Mouse (Mus musculus) cerebellum, postnatal 36 days (tissue): ENCODE results near the gene Cfap97.
A peak's percentile ranks its signal among the peaks of the same experiment; 100 is the strongest.
"Not testable (repeated sequence)": the region's sequence is repeated elsewhere in the genome, so short reads cannot be mapped to it uniquely, and the experiment has no call there.

Source experiments
- DNase-seq, 2 experiments: peaks; one replicate each; pipeline ENCODE4 v3.0.0; 2021 to 2022; ENCODE audit warnings: mixed read lengths in 2 of 2

Gene Cfap97

DNA sequence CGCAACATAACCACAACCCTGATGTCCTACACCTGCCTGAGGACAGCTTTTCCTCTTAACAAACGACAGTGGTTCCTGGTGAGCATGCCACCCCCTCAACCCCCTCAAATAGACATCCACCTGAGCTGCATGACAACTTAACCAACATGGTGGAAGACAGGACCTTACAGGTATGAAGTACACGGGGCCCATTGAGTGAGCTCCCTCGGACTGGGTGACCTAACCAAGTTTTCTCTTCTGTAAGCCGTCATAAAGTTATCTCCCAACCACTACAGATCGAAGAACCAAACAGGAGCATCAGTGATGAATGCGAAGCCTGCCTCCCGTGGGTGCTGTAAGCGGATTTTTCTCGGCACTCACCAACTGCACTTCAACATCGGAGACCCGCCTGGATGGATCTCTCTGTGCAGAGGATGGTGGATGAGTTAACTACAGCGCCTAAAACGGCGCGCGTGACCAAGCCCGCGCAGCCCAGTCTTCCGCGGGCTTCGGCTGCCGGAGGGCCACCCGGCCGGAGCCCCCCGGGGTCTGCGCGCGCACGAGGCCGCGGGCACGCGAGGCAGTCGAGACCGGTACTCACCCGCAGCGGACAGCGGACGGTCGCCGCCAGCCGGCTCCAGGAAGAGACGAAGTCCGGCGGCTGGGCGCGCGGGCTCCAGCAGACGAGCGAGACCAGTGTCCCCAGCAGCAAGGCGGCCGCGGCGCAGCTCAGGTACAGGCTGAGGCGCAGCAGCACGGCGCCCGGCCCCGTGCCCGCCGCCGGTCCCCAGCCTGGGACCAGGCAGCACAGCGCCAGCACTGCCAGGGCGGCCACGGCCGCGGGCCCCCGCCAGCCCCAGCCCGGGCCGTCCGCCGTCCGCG, at the start of gene Cfap97:
Gene Cfap97, plus strand, starts transcription at position 570 of the 861 bp plus-strand sequence.
- peak; percentile 64 to 65 for DNase-seq

DNA sequence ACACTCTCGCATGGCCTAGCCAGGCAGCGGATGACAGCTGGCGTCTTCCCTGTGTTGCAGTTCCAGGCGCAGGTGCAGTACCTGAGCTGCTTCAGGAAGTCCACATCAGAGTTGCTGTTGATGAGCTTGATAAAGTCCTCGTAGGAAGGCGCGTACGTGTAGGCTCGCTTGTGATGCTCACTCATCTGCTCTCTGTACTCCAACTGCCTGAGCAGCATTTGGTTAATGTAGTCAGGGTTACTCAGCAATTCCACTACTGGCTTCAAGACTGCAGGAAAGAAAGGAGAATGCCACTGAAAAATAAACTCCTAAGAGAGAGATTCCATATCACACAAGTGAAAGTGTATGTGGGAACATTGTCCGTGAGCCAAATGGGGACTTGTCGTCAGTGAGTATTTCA, 48.1 kb upstream of the Cfap97 start:
- no peak for DNase-seq

DNA sequence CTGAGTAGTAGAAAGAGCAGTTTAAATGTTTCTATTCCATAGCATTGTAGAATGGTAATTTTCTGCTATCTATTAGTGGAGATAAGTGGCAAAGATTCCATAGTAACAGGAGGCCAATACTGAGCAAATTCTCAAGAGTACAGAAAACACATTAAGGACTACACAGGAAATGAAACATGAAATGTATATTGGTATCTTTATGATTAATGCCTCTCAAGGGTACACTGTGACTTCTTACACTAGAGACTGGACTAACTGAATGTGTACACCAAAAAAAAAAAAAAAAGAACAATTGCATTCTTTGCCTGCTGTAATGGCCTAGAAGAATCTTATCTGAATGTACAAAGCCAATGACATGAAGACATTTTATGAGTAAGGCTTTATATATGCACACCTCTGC, 43.9 kb upstream of the Cfap97 start:
- no peak for DNase-seq

DNA sequence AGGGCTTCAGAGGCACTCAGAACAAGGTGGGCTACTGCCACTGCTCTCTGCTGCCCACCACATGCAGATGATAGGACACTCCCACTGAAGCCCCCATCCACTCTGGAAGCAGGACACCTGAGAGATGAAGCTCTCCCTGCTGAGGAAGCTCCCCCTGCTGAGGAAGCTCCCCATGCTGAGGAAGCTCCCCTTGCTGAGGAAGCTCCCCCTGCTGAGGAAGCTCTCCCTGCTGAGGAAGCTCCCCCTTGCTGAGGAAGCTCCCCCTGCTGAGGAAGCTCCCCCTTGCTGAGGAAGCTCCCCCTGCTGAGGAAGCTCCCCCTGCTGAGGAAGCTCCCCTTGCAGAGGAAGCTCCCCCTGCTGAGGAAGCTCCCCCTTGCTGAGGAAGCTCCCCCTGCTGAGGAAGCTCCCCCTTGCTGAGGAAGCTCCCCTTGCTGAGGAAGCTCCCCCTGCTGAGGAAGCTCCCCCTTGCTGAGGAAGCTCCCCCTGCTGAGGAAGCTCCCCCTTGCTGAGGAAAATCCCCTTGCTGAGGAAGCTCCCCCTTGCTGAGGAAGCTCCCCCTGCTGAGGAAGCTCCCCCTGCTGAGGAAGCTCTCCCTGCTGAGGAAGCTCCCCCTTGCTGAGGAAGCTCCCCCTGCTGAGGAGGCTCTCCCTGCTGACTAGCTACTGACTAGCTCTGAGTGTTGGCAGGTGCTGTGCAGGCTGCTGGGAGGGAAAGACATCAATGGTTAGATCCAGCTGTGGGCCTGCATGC, 38.0 kb upstream of the Cfap97 start:
- DNase-seq = not testable (repeated sequence)

DNA sequence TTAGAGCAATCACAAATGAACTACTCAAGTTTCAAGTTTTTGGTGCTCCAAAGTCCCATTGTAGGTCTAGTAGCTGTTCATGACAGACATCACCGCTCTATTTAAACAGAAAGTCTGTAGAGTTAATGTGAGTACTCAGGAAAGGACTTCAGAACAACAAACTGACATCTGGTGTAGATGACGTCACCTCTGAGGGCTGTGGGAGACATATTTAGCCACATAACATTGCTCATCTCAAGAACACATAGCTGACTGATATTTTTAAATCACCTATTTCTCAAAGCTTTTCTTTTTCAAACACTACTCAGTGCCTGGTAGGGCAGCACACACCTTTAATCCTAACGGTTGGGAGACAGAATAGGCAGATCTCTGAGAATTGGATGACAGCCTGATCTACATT, 34.4 kb upstream of the Cfap97 start:
- no peak for DNase-seq

DNA sequence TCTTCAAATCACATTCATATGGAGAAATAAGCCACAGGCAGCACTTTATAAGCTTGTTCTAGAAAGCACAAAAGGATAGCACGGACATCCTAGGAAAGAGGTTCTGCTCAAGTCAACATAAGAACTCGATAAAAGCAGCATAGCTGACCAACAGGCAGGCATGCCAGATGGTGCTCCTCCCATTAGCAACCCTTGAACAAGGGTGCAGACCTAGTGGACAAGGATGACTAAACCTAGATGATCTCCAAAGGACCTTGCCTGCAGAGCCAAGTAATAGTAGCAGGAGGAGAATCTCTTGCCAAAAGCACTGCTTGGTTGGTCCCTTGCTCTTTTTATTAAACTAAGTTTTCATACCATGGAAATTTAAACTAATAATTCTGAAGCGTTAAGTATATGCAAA, 32.4 kb upstream of the Cfap97 start:
- no peak for DNase-seq

DNA sequence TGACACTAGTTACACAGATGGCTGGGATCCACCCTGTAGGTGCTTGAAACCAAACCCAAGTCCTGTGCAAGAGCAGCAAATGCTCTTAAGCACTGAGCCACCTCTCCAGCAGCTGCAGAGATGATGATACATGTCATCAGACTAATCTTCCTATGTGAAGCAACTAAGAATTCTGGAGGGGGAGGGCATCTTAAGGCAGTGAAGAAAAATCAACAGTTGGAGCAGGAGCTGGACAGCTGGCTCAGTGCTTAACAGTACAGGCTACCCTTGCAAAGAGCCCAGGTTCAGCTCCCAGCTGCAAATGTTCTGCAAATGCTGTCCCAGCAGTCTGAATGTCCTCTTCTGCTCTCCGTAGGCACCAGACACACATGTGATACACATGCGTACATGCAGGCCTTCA, 29.1 kb upstream of the Cfap97 start:
- DNase-seq = no peak

DNA sequence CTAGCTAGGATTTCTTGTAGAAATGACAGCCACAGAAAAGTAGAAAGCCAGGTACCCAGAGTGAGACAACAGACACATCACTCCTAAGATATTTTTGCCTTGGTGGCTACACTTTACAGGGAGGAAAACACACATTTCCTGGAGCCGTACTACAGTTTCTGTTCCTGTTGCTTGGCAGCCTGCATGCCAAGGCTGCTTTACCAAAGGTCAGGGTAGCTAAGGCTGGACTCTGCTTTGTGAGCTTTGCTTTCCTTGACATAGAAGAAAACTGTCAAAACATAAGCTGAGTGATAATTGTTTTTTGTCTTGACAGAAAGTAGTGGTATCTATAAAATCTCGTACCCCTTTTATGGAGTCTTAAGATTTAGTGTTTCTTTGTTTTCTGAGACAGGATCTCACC, 21.1 kb upstream of the Cfap97 start:
- no peak for DNase-seq

DNA sequence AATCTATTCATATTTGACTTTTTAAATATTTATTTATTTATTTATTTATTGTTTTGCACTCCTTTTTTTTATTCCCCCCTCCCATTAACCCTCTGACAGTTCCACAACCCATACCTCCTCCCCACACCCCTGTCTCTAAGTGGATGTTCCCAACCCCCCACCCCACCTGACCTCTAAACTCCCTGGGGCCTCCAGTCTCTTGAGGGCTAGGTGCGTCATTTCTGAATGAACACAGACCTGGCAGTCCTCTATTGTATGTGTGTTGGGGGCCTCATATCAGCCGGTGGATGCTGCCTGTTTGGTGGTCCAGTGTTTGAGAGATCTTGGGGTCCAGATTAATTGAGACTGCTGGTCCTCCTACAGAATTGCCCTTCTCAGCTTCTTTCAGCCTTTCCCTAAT, 16.0 kb upstream of the Cfap97 start:
- DNase-seq = not testable (repeated sequence)

DNA sequence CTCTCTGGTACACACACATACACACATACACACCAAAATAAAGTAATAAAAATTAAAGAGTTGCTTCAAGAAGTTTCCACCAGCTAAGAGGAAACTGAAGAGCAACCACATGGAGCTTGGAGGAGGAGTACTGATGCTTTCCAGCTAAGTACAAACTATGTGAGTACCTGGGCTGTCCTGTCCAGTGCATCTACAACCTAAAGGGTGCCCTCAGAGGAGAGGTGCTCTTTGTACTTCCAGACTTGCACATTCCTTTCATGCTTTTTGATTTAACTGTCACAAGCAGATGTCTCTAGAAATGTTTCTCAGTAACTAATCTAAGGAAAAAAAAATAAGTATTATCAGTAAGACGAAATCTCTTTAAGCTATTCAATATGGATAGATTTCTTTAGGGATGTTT, 14.2 kb upstream of the Cfap97 start:
- DNase-seq = no peak

DNA sequence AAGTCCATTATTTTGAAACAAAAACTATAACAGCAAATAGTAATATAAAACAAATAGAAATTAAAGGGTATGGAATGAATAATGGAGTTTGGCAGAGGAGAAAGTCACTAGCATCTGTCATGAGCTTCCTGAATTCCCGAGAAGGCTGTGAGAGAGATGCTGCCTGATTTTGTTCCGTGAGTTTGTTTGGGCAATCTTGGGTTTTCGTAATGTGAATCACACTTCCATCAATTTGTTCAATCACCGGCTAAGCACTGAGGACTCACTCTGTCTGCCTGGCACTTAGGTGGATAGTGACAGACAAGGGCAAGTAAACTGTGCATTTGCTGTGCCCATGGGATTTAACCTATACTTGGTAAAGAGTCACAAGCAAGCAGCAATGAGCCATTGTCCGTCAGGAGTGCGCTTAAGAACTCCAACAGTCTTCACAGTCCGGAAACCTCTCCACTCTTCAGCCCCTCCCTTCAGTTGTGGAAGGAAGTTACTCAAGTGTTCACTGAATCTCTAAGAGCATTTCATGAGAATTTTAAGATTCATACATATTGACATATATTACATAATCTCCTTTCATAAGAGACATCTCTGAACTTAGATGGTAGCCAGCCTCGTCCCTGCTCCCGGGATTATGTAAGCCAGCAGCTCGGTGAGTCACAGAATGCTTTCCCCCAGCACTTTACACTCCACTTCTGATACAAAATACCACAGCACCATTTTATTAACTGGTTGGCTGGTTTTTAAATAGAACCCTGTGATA, 13.6 kb upstream of the Cfap97 start:
- no peak for DNase-seq

DNA sequence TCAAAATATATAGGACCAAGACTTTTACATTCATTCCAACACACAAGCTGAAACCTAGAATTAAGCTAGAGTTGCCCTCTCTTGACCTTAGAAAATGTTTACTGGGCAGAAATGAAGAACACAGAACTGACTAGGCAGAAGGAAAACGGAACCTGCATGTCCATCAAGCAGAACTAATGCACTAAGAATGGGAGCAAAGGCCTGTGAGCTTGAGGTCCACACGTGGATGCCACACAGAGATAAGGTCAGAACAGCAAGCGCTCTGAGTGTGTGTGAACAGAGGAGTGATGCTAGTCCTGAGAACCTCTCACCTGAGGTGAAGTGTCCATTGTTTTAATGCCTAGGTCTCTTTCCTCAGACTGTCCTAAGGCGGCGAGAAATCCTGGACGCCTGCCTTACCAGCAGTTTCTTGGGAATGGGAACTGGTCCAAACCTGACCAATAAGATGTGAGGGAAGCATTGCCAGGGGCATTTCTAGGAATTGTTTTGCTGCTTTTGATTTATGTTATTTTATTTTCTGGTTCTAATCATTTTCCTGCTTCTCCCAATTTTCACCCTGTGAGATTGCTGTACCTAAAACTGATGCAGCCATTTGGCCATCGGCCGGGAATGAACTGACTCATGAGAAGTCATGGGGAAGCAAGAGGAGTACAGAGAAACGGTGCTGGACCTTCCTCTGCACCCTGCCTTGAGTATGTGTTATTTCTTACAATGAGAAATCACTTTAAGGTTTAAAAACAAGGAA, 11.0 kb upstream of the Cfap97 start:
- peak; percentile 17 to 32 for DNase-seq

DNA sequence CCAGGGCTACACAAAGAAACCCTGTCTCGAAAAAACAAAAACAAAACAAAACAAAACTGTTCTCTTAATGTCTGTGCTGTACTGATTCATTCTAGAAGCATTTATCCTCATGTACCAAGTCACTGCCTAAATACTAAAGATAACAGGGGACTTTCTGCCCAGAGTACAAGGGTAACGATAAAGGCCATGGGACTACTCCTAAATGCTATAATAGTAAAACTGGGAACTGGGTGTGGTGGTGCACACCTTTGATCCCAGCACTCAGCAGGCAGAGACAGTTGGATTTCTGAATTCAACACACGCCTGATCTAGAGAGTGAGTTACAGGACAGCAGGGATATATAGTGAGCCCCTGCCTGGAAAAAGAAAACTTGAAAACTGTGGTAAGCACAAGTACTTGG, 9.9 kb upstream of the Cfap97 start:
- DNase-seq = no peak

DNA sequence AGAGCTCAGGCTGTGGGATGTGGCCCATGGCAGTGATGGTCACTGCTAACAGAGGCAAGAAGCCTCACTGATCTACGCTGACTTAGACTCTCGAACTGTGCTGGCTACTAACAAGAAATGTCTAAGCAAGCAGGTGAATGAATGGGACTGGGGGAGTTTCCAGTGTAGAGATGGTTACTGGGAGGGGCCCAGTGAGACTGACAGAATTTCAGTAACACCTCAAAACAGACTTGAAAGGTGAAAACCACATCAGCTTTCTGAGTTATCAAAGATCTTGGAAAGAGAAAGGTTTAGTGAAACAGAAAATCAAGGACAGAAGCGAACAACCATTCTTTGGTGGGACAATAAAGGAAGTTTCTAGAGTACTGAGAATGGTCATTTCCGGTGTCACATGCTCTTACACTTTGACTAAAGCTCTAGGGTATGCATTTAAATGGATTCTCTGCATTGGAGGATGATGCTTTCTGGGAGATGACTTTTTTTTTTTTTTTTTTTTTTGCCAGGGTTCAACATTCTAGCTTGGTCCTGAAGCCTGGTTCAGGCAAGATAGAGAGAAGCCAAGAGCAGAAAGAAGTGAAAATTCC, 9.0 kb upstream of the Cfap97 start:
- DNase-seq = no peak

DNA sequence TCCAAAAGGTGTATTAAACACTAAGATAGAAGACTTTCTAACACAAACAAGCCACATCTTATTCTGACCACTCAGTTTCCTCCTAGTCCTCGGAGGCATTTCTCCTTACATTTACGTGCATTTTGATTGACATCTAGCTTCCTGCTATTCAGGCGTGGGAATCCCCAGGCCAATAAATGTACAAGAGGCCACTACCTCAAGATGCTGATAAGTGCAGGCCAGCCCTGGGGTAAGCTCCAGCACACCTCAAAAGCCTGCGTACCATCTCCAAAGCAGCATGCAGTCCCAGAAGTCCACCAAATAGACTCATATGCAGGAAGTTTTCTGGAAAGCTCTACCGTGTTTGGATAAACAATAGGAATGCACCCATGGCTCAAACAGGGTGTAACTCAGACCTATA, 8.1 kb upstream of the Cfap97 start:
- DNase-seq = no peak

DNA sequence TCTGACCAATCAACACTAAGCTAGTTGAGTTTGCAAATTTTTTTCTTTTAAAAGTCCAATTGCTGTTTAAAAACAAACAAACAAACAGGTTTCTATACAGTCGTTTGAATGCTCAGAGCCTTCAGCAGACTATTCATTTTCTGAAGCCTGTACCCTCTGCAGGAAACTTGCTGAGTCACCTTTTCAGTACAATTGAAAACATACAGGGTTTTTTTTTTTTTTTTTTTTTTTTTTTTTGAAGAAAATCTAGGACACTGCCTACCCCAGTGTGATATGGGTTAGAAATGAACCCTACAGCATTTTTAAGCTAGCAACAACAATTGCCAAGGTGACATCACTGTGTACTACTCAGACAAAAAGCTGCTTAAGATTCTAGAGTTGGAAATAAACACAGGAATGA, 7.6 kb upstream of the Cfap97 start:
- no peak for DNase-seq

DNA sequence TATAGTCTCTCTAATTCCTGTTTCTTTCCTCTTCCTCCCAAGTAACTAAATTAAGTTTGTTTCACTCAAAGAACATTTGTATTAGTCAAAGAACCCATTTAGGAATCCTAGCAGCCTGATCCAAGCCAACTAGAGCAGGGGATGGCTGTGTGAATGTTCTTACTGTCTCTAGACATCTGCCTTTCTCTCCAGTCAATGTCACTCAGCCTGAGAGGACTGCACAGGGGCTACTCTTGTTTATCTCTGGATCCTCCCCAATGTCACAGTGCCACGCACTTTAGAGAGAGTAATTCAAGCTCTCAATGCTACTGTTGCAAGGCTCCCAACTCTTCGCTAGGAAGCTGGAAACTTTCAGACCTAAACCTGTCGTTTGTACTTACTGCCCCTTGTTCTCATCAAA, 5.4 kb upstream of the Cfap97 start:
- no peak for DNase-seq

DNA sequence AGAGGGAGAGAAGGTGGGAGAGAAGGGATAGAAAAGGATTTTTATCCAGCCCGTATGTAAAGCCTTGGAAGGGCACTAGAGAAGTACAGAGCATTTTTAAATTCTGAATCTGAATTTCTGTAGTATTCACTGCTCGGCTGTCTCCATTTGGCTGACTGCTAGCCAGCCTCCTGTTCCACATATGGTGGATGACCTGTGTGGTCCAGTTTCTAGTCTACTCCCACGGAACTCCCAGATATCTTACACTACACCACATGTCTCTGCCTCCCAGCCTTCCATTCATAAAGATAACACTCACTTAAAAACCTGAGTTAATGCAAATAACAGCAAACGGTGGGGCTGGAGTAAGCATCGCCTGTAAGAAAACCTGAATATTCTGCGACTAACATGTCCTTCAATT, 2.3 kb upstream of the Cfap97 start:
- peak; percentile 35 to 37 for DNase-seq

DNA sequence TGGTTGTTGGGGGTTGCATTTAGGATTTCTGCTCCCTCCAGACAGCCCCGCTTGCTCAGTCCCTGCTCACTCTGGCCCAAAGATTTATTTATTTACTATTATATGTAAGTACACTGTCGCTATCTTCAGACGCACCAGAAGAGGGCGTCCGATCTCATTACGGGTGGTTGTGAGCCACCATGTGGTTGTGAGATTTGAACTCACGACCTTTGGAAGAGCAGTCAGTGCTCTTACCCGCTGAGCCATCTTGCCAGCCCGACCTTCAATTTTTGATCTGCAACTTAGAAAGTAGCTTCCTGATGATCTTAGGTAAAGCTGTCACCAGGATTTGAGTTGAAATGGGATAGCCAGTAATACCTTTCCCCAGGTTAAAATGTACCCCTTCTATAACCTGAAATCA, 1.8 kb upstream of the Cfap97 start:
- DNase-seq = peak in 1 of 2 experiments; percentile 20

DNA sequence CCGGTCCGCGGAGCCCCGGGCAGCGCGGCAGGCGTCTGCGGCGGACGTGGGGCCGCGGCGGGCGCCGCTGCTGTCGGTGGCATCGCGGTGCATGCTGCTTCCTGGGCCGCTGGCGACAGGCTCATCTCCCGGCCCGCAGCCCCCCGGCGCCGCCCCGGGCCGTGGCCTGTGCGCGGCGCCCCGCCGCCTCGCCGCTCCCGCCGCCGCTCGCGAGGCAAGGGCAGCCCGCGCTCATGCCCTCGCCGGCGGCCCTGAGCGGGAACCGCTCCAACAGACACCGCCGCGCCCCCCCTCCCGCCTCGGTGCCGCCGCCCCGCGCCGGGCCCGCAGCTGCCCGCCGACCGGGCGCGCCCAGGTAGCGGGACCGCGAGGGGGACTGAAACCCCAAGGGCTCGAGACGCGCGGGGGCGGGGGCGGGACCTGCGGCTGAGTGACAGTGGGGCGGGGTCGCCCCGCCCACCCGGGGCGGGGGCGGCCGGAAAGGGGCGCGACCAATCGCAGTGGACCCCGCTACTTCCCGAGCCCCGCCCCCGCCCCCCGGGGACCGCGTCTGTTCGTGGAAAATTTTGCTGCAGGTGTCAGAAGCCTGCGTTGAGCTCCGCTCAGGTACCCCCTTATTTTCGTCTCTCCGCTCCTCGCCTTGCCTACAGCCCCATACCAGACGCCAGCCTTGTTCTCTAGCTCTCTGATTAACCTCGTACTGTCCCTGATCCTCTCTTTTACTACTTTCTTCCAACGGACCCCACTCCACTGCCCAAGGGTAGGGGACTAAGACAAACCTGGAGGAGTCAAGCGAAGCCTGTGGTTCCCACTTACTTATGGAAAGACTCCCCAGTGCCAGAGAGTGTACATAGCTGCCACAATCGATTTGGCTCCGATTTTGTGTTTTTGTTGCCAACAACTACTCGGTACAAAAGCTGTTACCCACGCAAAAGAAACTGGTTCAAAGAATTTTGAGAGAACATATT, 777 bp downstream of the Cfap97 start, which contains the start of gene Snx25:
Gene Snx25, minus strand, starts transcription at position 96 of the 968 bp plus-strand sequence.
- peak; percentile 97 to 99 for DNase-seq

DNA sequence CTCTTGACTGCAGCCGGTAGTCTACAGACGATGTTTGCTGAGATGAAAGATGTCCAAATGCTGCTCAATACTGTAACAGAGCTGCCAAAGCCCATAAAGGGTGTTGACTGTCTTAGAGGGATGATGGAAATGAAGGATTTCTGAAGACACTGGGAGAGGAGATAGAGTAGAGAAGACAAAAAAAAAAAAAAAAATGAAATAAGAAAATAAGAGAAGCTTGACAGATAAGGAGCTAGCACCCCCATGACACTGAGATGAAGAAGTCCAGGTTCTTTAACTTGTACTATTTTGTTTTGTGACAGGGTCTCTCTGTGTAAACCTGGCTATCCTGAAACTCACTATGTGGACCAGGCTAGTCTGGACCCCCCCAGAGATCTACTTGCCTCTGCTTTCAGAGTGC, 1.5 kb downstream of the Cfap97 start:
- peak in 1 of 2 experiments; percentile 29 for DNase-seq
